Mouse (Mus musculus) left cerebral cortex, postnatal 25 days (tissue): ENCODE measurements at regions not wholly inside any gene's neighbourhood (a gene's known extent, or its start where the extent isn't known, plus 50 kb on each side); places are given as distances from the start of the nearest gene placed in this dataset.

Experiments used
- DNase-seq, 2 experiments: peaks; one replicate each; pipeline ENCODE4 v3.0.0; 2022; ENCODE audit warnings: low spot score in 2 of 2, mixed read lengths in 1 of 2
- intact Hi-C: fragments of 180-260 bp; cut with DNase I; formaldehyde crosslinking; loops from one replicate; pipeline ENCODE4 v1.15.1; 2025

DNA sequence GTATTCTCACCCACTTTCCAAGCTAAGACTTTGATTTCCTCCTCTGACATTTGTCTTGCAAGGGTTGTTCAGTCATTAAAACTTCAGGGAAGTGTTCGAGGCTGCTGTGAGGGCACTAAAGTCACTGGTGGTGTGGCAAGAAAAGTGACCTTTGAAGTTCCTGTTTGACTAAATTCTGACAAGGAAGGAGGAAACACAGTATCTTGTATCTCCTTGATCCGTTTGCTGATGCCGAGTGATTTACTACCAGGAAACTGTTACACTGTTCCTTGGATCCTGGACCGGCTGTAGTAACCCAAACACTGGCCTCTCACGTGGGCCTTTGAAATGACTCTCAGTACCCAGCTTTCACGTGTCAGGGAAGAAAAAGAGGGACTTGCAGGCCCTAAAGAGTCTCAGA is 53.5 kb upstream of the Ralgapa2 start:
- DNase-seq = no peak
- intact Hi-C loops = no loop called here

DNA sequence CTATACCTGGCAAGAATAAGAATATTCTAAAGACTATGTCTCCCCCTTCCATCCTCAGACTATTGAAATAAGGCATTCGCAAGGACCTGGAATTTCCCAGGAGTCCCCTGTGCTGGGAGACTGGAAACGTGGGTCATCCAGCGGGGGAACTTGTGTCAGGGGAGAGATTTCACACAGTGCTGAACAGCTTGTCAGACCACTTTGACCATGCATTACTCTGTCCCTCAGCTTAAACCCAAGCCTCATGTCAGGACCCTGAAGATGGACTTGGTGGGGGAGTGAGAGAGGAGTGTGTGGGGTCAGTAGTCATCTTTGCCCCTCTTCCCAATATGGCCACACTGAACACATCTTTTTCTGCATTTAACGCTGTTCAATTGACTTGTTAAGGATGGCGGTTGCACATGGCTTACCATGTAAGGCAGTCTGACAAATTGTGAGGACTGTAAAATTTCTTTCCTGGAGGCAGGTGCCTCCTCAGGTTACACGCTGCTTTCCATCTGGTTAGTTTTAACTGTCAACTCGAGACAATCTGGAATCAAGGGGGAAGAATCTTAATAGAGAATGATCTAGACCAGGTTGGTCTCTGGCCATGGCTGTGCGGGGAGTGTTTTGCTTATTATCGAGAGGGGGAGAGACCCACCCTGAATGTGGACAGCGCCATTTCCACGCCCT is 56.2 kb upstream of the Ralgapa2 start:
- DNase-seq = no peak
- intact Hi-C loops = loop anchor here (1.0 kb wide), 1 partner anchor 10 kb away; no protein-coding TSS in a partner anchor

DNA sequence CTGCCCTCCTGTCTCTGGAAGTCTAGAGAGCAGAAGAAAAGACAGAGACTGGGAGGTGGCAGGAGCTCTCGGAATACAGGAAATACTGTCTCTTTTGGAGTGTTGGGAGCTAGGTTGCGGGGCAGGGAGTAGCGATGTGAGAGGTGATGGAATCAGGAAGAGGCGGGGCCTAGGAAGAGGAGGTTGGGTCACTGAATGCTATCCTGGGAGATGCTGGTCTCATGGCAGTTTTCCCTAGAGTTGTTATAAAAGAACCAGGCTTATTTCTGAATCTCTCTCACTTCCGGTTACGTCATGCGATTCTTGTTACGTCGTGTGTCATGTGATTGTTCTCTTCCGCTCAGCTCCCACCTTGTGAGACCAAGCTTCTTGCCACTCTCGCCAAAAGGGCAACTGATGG is 58.9 kb upstream of the Ralgapa2 start:
- intact Hi-C loops = no loop called here

DNA sequence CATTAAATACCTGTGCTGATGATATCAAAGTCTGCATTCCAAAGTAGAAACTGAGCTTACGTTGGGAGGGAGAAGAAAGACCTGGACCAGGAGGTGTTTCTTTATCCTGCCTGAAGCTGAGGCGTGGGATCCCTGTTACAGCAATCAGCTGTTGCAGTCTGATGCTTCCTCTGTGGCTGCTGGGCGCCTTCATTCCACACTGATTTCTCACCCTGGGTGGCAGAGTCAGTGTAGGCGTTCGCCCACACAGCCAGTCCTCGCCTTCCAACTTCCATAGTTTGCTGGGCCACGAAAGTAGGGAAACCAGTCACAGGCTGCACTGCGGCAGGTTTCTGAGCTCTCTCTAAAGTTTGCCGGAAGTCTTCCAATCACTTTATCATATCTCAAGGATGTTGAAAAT is 59.7 kb upstream of the Ralgapa2 start:
- intact Hi-C loops = no loop called here
- DNase-seq = peak; percentile 20 to 78

More for the DNA sequence above, 58.9 kb upstream of the Ralgapa2 start:
- no peak for DNase-seq

DNA sequence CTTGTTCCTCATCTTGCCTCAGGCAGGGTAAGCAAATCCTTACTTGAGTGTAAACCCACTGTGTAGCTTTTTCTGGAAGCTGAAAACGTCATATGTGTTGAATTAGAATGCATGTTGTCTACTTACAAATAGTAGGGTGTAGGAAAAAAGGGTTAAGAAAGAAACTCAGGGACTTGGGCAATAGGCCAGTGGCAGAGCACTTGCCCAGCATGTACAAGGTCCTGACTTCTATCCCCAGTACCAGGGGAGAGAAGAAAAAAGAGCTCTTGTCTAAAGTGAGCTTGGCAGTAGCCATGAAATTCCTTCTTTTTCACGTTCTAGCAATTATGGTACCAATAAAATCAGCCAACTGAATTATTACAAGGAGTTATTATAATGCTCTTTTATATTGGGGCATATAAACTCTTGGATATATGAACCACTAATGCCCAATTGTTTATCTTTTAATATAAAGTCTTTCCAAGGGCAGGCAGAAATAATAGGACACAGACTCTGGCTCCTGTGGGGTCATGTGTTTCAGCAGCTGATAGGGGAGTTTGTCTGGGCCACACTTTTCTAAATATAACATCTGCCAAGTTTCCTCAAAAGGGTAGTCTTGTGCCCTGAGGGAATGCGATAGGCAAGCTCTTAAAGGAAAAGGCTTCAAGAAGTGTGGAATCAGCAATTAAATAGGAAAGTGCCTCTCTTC is 63.6 kb upstream of the Ralgapa2 start:
- intact Hi-C loops = no loop called here
- DNase-seq = no peak

DNA sequence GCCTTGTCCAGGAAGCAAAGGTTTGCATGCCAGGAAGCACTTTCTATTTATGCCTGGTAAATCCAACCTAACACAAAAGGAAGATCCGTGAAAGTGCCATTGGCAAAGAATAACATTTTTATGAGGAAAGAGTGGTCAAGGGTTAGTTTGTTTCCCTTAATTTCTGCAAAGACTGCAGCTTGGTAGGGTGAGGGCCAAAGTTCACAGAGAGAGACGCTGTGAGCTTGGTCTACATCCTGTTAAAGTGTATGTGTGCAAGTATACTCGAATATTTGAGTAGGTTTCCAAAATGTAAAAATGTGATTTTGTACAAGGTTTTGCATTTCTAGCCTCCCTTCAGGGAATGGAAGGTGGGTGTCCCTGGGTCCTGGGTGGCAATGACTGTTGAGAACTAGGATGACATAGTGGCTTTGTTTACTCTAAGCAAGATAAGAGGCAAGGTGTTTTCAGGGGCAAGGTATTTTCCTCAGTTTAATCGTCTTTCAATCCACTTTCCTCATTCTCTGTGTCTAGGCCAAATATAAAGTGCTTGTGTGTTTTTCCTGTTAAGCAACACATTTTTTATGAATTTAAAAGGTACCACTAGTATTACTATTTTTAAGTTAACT is 64.3 kb upstream of the Ralgapa2 start:
- intact Hi-C loops = no loop called here
- DNase-seq = no peak

DNA sequence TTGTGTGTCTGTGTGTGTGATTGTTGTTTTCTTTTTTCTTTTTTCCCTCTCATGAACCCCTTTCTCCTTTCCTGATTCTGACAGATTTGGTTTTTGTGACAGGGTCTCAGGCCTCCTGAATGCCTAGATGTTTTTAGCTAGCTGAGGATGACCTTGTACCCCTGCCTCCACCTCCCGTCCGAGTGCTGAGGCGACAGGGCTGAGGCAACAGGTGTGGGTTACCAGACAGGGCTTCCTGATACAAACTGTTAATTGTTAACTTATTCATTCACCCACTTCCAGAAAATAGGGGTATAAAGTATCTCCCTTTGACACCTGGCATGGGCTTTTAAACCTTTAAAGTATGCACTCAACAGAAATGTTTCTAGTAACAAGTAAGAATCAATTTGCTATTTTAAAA is 65.0 kb upstream of the Ralgapa2 start:
- intact Hi-C loops = no loop called here
- DNase-seq = no peak

DNA sequence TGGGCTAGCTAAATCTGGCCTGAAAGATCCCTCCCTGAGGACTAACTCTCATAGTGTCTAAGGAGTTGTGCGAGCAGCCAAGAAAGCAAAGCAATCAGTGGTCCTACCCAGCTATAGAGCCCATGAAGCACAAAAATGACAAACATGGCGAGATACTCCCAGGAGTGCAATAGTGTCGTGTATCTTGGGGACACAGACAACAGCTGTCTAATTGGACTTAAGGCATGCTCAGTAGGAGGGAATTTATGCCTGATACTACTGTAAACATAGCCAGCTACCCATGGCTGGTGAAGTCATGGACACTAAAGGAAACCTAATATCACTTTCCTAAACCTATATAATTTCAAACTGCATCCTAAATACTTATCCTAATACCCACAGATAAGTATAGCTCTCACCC is 69.1 kb upstream of the Ralgapa2 start:
- intact Hi-C loops = no loop called here
- DNase-seq = no peak

DNA sequence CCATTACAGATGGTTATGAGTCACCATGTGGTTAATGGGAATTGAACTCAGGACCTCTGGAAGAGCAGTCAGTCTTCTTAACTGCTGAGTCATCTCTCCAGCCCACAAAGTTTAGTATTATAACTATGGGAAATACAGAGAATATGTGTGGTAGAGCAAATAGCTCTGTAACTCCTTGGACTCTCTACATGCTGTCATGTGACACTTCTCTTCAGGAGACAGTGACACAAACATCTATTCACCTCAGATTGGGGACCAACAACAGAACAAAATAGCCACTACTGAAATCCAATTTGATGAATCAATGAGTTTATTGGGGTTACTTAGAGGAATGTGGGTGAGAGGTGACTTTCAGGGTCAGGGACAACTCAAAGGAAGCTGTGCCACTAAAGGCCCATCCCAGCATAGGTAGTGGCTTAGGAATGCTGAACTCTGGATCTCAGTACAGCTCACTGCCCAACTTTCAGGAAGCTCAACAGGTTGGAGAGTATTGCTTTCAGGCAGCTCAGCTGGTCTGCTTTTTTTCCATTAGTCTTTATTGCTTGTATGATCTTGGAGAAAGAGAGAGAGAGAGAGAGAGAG is 71.8 kb upstream of the Ralgapa2 start:
- intact Hi-C loops = no loop called here
- no peak for DNase-seq

DNA sequence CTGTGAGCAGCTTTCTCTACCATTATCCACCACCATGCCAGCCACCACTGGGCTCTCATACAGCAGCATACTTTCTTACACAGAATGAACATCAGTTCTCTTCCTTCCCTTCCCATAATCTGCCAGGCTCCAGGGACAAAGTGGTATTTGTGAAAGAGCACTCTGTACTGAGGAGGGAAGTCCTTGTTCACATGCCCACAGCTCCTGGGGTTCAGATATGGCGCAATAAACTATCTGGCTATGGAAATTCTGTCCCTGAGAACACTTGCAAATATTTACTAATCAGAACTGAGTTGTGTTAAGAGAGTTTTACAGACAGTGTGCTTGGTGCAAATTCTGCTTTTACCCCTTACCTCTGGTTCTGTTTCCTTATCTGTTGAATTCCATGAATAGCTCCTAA is 74.2 kb upstream of the Ralgapa2 start:
- intact Hi-C loops = no loop called here
- DNase-seq = no peak

DNA sequence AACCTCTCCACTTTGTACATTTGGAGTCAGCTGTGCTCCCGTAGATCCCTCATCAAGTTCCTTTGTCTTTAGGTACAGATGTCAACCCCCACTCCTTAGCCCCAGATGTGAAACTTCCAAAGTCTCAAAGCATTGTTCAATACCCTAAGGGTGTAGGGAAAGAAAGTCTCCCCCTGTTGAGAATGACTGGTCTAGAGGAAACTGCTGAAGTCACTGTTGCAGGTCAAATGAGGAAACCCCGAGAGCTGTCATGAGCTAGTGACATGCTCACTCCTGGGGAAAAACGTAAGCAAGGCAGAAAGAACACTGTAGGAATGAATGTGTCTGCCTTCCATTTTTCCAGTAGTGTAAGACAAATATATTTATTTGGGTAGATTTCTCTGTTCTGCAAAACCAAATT is 74.8 kb upstream of the Ralgapa2 start:
- no peak for DNase-seq
- intact Hi-C loops = no loop called here

DNA sequence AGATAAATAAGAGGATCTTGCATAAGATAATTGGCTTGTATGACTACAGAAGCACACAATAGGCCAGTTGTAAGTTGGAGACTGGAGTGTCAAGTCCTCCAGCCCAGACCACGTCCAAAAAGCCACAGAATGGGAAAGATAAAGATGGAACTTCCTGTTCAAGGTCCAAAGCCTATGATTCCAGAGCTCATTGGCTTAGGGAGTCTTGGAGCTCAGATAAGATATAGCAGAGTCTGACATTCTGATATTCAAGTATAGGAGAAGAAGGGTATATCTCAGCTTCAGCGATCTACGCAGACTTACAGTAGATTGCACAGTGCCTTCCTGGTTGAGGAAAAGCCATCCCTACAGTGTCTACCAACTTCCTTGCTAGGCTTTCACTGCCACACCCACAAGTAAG is 77.7 kb upstream of the Ralgapa2 start:
- DNase-seq = no peak
- intact Hi-C loops = no loop called here

DNA sequence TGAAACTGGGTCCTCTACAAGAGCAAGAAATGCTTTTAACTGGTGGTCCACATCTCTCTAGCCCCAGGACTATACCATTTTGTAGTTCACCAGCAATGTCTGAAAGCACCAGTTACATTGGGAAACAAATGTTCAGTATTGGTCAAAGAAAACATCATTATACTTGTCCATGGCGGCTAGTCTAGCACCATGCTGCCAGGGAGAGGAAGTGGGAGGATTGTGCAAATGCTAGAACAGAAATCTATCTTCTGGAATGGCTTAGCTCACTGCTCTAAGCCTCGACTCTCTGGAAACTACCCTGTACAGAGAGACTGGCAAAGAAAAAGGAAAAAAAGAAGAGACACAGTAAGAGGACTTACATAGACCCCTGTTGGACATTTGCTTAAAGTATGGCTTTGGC is 81.1 kb upstream of the Ralgapa2 start:
- no peak for DNase-seq
- intact Hi-C loops = no loop called here

DNA sequence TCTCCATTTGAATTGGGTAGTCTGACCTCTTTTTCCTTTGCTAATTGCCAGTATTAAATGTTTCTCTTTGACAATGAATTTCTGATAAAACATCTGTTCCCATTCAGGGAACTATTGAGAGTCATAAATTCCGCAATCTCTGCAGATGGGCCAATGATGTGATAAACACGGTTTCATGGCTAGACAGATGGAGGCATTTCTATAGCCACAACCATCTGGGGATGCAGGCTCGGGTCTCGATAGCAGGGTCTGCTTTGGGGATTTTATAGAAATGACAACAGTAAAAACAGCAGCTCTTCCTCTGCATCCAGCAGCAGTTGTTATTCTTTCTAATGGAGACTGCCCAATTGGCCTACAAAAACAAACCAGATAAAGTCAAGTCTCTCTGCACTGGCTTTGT is 82.1 kb upstream of the Ralgapa2 start:
- intact Hi-C loops = no loop called here
- DNase-seq = no peak

DNA sequence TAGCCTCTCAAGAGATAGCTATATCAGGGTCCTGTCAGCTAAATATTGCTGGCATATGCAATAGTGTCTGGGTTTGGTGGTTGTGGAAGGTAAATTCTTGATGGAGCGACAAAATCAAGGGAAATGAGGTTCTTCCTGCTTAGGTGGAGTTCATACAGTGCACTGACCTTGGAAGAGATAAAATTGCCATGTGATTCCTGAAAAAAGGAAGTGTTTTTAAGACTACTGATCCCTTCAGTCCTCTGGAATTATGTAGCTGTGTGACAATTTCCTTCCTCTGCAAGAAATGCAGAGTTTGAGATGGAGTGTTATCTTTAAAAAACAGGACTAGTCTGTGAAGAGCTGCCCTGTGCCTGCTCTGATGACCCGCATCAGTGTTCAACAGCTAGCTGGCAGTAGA is 83.5 kb upstream of the Ralgapa2 start:
- intact Hi-C loops = no loop called here
- no peak for DNase-seq

DNA sequence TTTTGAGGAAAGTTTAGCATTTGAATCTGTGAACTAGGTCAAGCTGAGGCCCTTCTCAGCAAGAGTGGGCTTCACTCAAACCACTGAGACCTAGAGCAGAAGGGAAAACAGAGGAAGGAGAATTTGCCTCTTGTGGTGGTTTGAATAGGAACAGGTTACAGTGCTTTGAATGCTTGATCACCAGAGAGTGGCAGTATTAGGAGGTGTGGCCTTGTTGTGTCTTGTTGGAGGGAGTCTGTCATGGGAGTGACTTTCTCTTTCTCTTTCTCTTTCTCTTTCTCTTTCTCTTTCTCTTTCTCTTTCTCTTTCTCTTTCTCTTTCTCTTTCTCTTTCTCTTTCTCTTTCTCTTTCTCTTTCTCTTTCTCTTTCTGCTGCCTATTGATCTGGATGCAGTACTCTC is 94.0 kb upstream of the Ralgapa2 start:
- DNase-seq = no peak
- intact Hi-C loops = no loop called here

DNA sequence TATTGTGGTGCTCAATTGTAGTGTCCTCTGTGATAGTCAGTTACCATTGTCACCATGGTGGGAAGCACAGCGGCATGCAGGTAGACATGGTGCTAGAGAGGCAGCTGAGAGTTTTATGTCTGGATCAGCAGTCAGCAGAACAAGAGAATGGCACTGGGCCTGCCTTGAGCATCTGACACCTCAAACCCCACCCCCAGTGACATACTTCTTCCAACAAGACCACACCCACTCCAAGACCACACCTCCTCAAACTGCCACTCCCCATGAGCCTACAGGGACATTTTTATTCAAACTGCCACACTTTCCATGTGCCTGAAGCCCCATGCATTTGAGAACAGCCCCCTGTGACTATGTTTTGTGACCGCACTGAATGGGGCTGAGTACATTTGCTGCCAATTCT is 98.8 kb upstream of the Ralgapa2 start:
- intact Hi-C loops = loop anchor here (10.0 kb wide), 1 partner anchor 656 kb away; no protein-coding TSS in a partner anchor
- no peak for DNase-seq

DNA sequence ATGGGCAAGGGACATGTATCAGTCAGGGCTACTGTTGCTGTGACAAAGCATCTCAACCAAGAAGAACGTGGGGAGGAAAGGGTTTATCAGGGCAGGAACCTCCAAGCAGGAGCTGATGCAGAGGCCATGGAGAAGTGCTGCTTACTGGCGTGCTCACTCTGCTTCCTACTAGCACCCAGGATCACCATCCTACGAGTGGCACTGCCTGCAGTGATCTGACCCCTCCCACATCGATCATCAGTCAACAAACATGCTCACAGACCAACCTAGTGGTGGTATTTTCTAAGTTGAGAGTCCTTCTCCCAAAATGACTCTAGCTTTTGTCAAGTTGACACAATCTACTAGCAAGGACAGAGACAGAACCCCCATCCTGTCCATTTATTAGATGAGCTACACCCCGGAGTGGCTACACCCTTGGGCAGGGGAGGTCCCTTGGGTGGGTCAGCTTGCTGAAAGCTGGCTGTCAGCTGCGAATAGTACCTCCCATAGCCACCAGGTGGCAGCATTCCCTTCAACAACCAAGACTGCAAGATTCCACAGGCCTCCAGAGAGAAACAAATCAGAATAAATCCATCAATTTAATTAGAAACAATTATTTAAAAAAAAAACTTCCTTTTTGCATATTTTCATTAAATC is 99.9 kb upstream of the Ralgapa2 start:
- intact Hi-C loops = loop anchor here (10.0 kb wide), 1 partner anchor 657 kb away; no protein-coding TSS in a partner anchor
- peak; percentile 60 to 67 for DNase-seq

DNA sequence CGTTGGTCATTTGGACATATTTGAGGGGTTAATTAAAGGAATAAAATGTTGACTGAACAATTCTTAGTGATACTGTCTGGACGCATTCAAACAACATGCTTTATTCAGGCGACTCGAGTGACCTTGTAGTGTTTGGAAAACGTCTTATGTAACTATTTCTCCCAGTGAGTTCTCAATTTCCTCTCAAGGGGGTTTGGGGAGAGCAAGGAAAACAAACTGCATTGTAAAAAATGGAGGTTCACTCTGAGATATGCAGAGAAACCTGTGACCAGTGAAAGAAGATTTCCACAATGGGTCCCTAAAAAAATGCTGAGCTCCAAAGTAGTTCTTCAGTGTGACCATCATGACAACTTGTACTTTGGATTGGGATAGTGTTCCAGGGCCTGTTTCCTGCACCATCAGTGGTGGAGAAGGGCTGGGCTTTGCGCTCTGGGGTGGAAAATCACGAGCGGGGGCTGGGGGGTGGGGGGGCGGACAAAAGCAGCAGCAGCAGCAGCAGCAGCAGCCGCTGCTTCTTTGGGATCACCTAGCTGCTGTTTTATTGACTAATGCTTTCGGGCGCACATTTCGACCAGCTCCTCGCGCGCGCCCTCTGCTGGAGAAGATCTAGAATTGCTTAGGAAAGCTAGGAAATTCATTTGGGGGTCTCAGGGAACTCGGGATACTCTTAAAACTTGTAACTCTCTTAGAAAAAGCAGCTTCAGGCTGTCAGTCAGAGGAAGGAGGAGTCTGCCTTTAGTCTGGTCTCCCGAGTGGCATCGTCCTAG is 100.6 kb upstream of the Ralgapa2 start:
- intact Hi-C loops = loop anchor here (1.0 to 10.0 kb wide), 2 partner anchors 142 to 658 kb away; no protein-coding TSS in a partner anchor
- peak; percentile 14 to 32 for DNase-seq
